Mouse (Mus musculus): ENCODE measurements around the gene Map7d1.

DNA sequence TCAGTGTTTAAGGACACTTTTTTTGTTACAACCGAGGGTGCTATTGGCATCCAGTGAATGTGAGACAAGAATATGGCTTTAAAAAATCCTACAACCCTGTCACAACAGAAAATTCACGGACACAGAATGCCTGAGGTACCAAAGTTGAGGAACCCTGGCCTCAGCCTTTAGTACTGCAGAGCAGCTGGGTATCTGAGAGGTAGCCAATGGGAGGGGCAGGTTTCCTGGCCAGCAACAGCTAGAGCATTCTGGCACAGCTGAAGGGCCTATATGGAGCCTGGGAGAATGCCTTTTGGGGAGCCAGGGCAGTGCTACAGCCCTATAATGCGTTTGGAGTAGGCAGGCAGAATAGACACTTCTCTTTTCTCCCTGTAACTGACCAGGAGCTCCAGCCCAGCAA is 2.9 kb upstream of the Map7d1 start:
- no peak for TF ChIP-seq CTCF (conservative IDR thresholded peaks at IDR 0.05; ENCODE audit: low read length)
- TF ChIP-seq NANOG (IDR thresholded peaks at IDR 0.05; ENCODE audit: borderline replicate concordance, low read length), result no peak

All from E14TG2a.4 (cell line).